Mouse (Mus musculus): ENCODE data around the gene Cyp19a1. TPM values are rescaled to one million over a fixed set of nuclear protein-coding genes. Genes with fewer than 3 reads are reported as not detected.
A peak's percentile ranks its signal among the peaks of the same experiment; 100 is the strongest.

Gene Cyp19a1
- not detected in 2 replicates for polyA plus RNA-seq (2014; fragmentation: Nextera tagmentation; extraction: Ambion mirVana)

DNA sequence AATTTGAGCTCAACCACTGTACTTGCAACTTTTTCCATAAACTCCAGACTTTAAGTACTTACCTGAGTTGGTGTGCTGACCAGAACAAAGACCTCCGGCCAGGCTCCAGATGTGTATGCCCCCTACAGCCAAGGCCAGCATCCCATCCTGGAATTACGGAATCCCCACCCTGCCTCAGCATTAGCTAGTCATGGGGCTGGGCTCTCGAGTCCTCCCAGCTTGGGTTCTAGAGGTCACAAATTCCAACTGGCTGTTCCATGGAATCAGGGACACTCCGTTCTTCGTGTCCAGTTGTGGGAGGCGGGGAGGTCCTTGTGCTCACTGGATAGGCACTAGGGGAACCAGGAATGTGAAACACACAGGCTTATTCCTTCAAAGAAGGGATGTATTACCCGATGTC lies at the start of gene Cyp19a1:
TSS of gene Cyp19a1 (minus strand) at position 101 of the 400 bp plus-strand sequence.
- 86% methylated on average over 7 of the region's 7 CpGs for WGBS
- no peaks in the 10 kb centered on the region for H3K4me1 ChIP-seq (ENCODE audit: control insufficient read depth, insufficient read depth, low read length)
- no peak within 1 kb of the TSS for H3K27ac ChIP-seq (ENCODE audit: low read depth, low read length)

GRCm38 (mm10) chr9:54316363-54316762 lies 48.5 kb upstream of the Cyp19a1 start:
- WGBS = 78% methylated on average over 9 of the region's 9 CpGs

More for the DNA sequence above, at the start of gene Cyp19a1:
- Histone ChIP-seq H3K4me3 (ENCODE audit: low read depth, low read length) (no peak within 1 kb of the TSS), H3K9ac (ENCODE audit: low read length) (no peak within 1 kb of the TSS), H3K27me3 (ENCODE audit: control insufficient read depth, insufficient read depth, low read length) (no peaks in the 10 kb centered on the region), H3K4me2 (no peak within 1 kb of the TSS), H3K36me3 (ENCODE audit: control insufficient read depth, insufficient read depth, low read length) (no peaks in the 10 kb centered on the region), H3K9me3 (ENCODE audit: control insufficient read depth, low read length) (no peaks in the 10 kb centered on the region)
- no peak for DNase-seq (ENCODE audit: low spot score, missing footprints)
- ATAC-seq (ENCODE audit: low FRiP score) = no peak

GRCm38 (mm10) chr9:54308751-54309358 lies 40.9 kb upstream of the Cyp19a1 start:
- ATAC-seq (ENCODE audit: low FRiP score) (no peak), DNase-seq (ENCODE audit: low spot score, missing footprints) (no peak)
- H3K27me3 ChIP-seq (ENCODE audit: control insufficient read depth, insufficient read depth, low read length) = no peaks in the 10 kb centered on the region
- no peaks in the 10 kb centered on the region for H3K36me3 ChIP-seq (ENCODE audit: control insufficient read depth, insufficient read depth, low read length)
- H3K4me3 ChIP-seq (ENCODE audit: low read depth, low read length) = no peak overlapping the region
- H3K4me2 ChIP-seq = no peak overlapping the region
- 67% methylated on average over 2 of the region's 2 CpGs for WGBS
- no peak overlapping the region for H3K27ac ChIP-seq (ENCODE audit: low read depth, low read length)
- H3K4me1 ChIP-seq (ENCODE audit: control insufficient read depth, insufficient read depth, low read length) = no peaks in the 10 kb centered on the region
- H3K9ac ChIP-seq (ENCODE audit: low read length) = no peak overlapping the region
- H3K9me3 ChIP-seq (ENCODE audit: control insufficient read depth, low read length) = no peaks in the 10 kb centered on the region

More at GRCm38 (mm10) chr9:54316363-54316762, 48.5 kb upstream of the Cyp19a1 start:
- Histone ChIP-seq H3K36me3 (ENCODE audit: control insufficient read depth, insufficient read depth, low read length) (no peaks in the 10 kb centered on the region), H3K9ac (ENCODE audit: low read length) (no peak overlapping the region), H3K4me2 (no peak overlapping the region), H3K27me3 (ENCODE audit: control insufficient read depth, insufficient read depth, low read length) (no peaks in the 10 kb centered on the region), H3K9me3 (ENCODE audit: control insufficient read depth, low read length) (no peaks in the 10 kb centered on the region), H3K27ac (ENCODE audit: low read depth, low read length) (no peak overlapping the region), H3K4me1 (ENCODE audit: control insufficient read depth, insufficient read depth, low read length) (no peaks in the 10 kb centered on the region), H3K4me3 (ENCODE audit: low read depth, low read length) (no peak overlapping the region)
- ATAC-seq (ENCODE audit: low FRiP score) = no peak
- no peak for DNase-seq (ENCODE audit: low spot score, missing footprints)

GRCm38 (mm10) chr9:54308209-54308608 lies 40.3 kb upstream of the Cyp19a1 start:
- no peak for ATAC-seq (ENCODE audit: low FRiP score)

GRCm38 (mm10) chr9:54301255-54301654 lies 33.3 kb upstream of the Cyp19a1 start:
- 85% methylated on average over 4 of the region's 4 CpGs for WGBS
- no peaks in the 10 kb centered on the region for H3K9me3 ChIP-seq (ENCODE audit: control insufficient read depth, low read length)
- ATAC-seq (ENCODE audit: low FRiP score) = no peak

More at GRCm38 (mm10) chr9:54308209-54308608, 40.3 kb upstream of the Cyp19a1 start:
- Histone ChIP-seq H3K9me3 (ENCODE audit: control insufficient read depth, low read length) (no peaks in the 10 kb centered on the region), H3K4me1 (ENCODE audit: control insufficient read depth, insufficient read depth, low read length) (no peaks in the 10 kb centered on the region), H3K9ac (ENCODE audit: low read length) (no peak overlapping the region), H3K36me3 (ENCODE audit: control insufficient read depth, insufficient read depth, low read length) (no peaks in the 10 kb centered on the region), H3K27me3 (ENCODE audit: control insufficient read depth, insufficient read depth, low read length) (no peaks in the 10 kb centered on the region), H3K4me3 (ENCODE audit: low read depth, low read length) (no peak overlapping the region), H3K27ac (ENCODE audit: low read depth, low read length) (no peak overlapping the region), H3K4me2 (no peak overlapping the region)
- 82% methylated on average over 1 of the region's 1 CpGs for WGBS
- no peak for DNase-seq (ENCODE audit: low spot score, missing footprints)

DNA sequence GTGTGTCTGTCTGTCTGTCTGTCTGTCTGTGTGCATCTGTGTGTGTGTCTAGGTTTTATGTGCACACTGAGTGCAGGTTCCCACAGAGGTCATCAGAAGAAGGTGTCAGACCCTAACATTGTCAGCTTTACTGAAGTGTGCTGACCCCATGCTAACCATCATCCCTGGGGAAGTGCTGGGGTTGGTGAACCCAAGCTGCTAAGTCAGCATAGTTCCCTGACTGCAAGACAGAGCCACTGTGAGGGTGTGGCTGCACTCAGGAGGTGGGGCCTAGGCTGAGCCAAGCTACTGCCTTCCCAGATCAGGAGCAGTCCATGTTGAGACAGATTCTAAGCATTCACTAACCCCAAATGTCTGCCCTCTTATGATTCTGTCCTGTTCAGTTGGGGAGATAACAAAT lies 31.9 kb upstream of the Cyp19a1 start:
- ATAC-seq (ENCODE audit: low FRiP score) = no peak
- Histone ChIP-seq H3K27ac (ENCODE audit: low read depth, low read length) (no peak overlapping the region), H3K27me3 (ENCODE audit: control insufficient read depth, insufficient read depth, low read length) (no peaks in the 10 kb centered on the region), H3K9me3 (ENCODE audit: control insufficient read depth, low read length) (no peaks in the 10 kb centered on the region), H3K4me2 (no peak overlapping the region), H3K4me1 (ENCODE audit: control insufficient read depth, insufficient read depth, low read length) (no peaks in the 10 kb centered on the region), H3K4me3 (ENCODE audit: low read depth, low read length) (no peak overlapping the region), H3K36me3 (ENCODE audit: control insufficient read depth, insufficient read depth, low read length) (no peaks in the 10 kb centered on the region), H3K9ac (ENCODE audit: low read length) (no peak overlapping the region)
- no peak for DNase-seq (ENCODE audit: low spot score, missing footprints)

More at GRCm38 (mm10) chr9:54301255-54301654, 33.3 kb upstream of the Cyp19a1 start:
- Histone ChIP-seq H3K4me3 (ENCODE audit: low read depth, low read length) (no peak overlapping the region), H3K27ac (ENCODE audit: low read depth, low read length) (no peak overlapping the region), H3K4me2 (no peak overlapping the region), H3K27me3 (ENCODE audit: control insufficient read depth, insufficient read depth, low read length) (no peaks in the 10 kb centered on the region), H3K4me1 (ENCODE audit: control insufficient read depth, insufficient read depth, low read length) (no peaks in the 10 kb centered on the region), H3K36me3 (ENCODE audit: control insufficient read depth, insufficient read depth, low read length) (no peaks in the 10 kb centered on the region), H3K9ac (ENCODE audit: low read length) (no peak overlapping the region)
- no peak for DNase-seq (ENCODE audit: low spot score, missing footprints)

- Histone ChIP-seq H3K36me3 (ENCODE audit: control insufficient read depth, insufficient read depth, low read length) (no peaks in the 10 kb centered on the region), H3K4me1 (ENCODE audit: control insufficient read depth, insufficient read depth, low read length) (no peaks in the 10 kb centered on the region), H3K9me3 (ENCODE audit: control insufficient read depth, low read length) (no peaks in the 10 kb centered on the region), H3K4me2 (no peak overlapping the region), H3K4me3 (ENCODE audit: low read depth, low read length) (no peak overlapping the region), H3K27me3 (ENCODE audit: control insufficient read depth, insufficient read depth, low read length) (no peaks in the 10 kb centered on the region), H3K27ac (ENCODE audit: low read depth, low read length) (no peak overlapping the region), H3K9ac (ENCODE audit: low read length) (no peak overlapping the region)
- DNase-seq (ENCODE audit: low spot score, missing footprints) (no peak), ATAC-seq (ENCODE audit: low FRiP score) (no peak)
- WGBS = 88% methylated on average over 3 of the region's 3 CpGs
Measured at GRCm38 (mm10) chr9:54299389-54299788, 31.5 kb upstream of the Cyp19a1 start.

GRCm38 (mm10) chr9:54287804-54288203 lies 19.9 kb upstream of the Cyp19a1 start:
- Histone ChIP-seq H3K4me3 (ENCODE audit: low read depth, low read length) (no peak overlapping the region), H3K4me2 (no peak overlapping the region), H3K9me3 (ENCODE audit: control insufficient read depth, low read length) (no peaks in the 10 kb centered on the region), H3K9ac (ENCODE audit: low read length) (no peak overlapping the region), H3K27me3 (ENCODE audit: control insufficient read depth, insufficient read depth, low read length) (peaks cover 9% of the 10 kb centered on the region), H3K27ac (ENCODE audit: low read depth, low read length) (no peak overlapping the region), H3K4me1 (ENCODE audit: control insufficient read depth, insufficient read depth, low read length) (peaks cover 4% of the 10 kb centered on the region), H3K36me3 (ENCODE audit: control insufficient read depth, insufficient read depth, low read length) (no peaks in the 10 kb centered on the region)
- no peak for ATAC-seq (ENCODE audit: low FRiP score)
- 58% methylated on average over 5 of the region's 5 CpGs for WGBS
- no peak for DNase-seq (ENCODE audit: low spot score, missing footprints)

GRCm38 (mm10) chr9:54286331-54286987 lies 18.5 kb upstream of the Cyp19a1 start, which contains the start of gene Gldn:
Gene Gldn (plus strand): TSS chr9:54286486.
- DNase-seq (ENCODE audit: low spot score, missing footprints) (peak; percentile 94), ATAC-seq (ENCODE audit: low FRiP score) (peak; percentile 70)
- WGBS = 2% methylated on average over 61 of the region's 61 CpGs
- Histone ChIP-seq H3K9ac (ENCODE audit: low read length) (peak within 1 kb of the TSS; percentile 54; the same call in 1 of the 2 replicates), H3K4me3 (ENCODE audit: low read depth, low read length) (peak within 1 kb of the TSS; percentile 43), H3K4me1 (ENCODE audit: control insufficient read depth, insufficient read depth, low read length) (peaks cover 4% of the 10 kb centered on the region), H3K9me3 (ENCODE audit: control insufficient read depth, low read length) (no peaks in the 10 kb centered on the region), H3K27ac (ENCODE audit: low read depth, low read length) (no peak within 1 kb of the TSS), H3K36me3 (ENCODE audit: control insufficient read depth, insufficient read depth, low read length) (no peaks in the 10 kb centered on the region), H3K4me2 (peak within 1 kb of the TSS; percentile 85), H3K27me3 (ENCODE audit: control insufficient read depth, insufficient read depth, low read length) (peaks cover 9% of the 10 kb centered on the region)

Measured in midbrain, embryonic 11.5 days (tissue).